Mouse (Mus musculus) cerebellum, adult 9-10 months (tissue): ENCODE measurements around the gene Foxf2.

Source experiments
- DNase-seq: peaks from one replicate; pipeline ENCODE4 v3.0.0; 2022

Gene Foxf2

DNA sequence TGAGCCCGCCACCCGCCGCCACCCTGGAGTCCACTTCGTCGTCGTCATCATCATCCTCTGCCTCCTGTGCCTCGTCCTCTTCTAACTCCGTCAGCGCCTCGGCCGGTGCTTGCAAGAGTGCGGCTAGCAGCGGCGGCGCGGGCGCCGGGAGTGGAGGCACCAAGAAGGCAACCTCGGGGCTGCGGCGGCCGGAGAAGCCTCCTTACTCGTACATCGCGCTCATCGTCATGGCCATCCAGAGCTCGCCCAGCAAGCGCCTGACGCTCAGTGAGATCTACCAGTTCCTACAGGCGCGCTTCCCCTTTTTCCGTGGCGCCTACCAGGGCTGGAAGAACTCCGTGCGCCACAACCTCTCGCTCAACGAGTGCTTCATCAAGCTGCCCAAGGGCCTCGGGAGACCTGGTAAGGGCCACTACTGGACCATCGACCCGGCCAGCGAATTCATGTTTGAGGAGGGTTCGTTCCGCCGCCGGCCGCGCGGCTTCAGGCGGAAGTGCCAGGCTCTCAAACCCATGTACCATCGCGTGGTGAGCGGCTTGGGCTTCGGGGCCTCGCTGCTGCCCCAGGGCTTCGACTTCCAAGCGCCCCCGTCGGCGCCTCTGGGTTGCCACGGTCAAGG is 676 bp downstream of the Foxf2 start:
- no peak for DNase-seq

DNA sequence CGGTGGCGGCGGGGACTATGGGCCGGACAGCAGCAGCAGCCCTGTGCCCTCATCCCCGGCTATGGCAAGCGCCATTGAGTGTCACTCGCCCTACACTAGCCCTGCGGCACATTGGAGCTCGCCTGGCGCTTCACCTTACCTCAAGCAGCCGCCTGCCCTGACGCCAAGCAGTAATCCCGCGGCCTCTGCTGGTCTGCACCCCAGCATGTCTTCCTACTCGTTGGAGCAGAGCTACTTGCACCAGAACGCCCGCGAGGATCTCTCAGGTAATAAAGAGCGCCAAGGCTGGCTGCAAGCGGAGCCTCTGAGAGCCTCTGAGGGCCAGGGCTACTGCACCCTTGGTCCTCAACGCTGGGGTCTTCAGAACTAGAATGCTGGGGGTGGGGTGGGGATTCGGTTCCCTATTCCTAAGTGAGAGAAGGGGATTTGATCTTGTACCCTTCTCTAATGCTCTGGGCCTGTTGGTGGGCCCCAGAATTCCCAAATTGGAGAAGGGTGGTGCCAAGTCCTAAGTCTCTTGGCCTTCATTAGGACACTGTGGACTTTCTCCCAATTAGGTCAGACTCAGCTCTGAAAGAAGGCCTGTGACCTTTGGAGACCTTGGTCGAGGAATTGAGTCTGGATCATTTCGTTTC is 1.5 kb downstream of the Foxf2 start:
- DNase-seq = no peak

DNA sequence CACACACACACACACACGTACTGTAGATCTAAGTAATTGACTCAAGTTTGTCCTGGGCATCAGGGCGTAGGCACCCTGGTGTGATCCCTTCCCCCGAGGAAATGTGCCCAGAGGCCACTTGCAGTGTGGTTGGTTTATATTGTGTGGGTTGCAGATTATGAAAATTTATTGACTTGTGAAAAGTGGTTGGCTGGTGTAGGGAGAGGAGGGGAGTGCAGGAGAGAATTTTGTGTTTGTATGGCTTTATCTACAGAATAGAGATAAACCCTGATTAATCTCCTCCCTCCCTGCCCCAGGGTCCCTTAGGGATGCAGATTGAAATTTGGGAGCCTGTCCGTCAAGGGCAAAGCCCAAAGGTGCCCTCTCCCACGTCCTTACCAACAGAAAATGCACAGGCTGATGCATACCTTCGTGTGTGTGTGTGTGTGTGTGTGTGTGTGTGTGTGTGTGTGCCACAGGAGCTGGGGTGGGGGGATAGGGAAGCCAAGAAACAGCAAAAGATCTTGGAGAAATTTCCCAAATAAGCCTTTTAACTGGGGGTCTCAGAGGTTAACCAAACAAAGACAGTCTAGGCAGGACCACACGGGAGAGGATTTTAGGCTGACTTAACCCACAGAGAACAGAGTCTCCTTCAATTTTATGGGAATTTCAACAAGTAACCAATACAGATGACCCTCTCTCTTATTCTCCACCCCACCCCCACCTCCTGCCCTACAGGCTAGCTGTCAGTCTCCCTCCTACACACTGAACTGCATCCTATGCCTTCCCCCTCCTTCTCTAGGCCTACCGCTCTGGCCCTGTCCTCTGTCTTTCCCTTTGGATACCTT is 2.5 kb downstream of the Foxf2 start:
- no peak for DNase-seq

DNA sequence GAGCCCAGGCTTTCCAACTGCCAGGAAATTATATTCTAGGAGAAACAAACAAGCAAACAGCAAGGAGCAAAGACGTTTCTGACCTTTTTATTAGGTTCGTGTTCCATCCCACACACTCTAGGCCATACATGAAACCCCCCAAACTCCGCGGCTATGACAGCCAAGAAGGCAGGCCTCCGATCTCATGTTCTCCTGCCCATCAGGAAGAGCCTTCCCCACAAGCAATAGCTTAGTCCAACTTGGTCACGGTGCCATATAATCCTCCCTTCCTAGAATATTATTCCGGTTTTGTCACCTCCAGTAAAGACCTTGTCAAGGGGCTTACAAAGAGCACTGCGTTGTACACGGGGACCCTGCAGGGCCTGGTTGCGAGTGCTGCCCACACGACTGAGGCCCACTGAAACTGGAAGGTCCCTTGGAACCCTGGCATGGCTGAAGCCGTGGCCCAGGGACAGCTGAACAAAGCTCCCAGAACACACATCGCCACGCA is 3.1 kb downstream of the Foxf2 start:
- no peak for DNase-seq

DNA sequence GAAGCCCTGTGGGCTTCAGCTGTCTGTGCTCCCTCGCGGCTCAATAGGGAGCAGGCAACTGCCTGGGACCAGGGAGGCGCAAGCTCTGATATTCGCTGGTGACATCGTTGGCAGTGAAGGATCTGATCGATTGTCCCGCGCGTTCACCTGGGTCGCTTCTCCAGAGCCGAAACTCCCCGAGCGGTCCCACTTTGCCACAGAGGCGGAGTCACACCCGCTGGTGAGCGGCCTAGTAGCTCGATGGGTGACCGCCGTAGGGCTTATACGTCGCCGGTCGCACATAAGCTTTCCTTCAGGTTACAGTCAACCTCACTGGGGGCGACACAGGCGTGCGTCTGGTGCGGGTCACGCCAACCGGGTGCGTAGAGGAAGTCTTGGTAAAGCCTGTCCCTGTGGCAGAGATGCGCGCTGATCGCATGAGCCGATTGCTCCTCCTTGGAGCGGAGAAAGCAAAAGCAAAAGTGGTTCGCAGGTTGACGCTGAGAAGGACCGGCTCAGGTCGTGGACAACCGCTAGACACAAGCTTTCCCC is 3.8 kb downstream of the Foxf2 start:
- no peak for DNase-seq

DNA sequence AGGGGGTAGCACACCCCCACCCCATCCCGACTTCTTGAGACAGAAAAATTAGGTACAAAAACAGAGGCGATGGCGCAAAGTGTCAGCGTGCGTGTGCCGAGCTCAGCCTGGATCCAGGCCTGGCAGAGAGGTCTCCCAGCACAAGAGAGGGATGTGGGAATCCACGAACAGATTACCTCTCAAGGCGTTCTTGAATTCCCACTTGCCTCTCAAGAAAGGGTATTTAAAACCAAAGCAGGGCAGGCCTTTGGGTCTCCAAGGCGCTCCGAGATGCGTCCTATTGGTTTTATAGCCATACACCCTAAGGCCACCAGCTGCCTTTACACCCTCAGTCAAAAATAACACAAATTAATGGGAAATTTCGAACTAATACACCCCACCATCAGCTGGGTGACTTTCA is 4.4 kb downstream of the Foxf2 start:
- no peak for DNase-seq

DNA sequence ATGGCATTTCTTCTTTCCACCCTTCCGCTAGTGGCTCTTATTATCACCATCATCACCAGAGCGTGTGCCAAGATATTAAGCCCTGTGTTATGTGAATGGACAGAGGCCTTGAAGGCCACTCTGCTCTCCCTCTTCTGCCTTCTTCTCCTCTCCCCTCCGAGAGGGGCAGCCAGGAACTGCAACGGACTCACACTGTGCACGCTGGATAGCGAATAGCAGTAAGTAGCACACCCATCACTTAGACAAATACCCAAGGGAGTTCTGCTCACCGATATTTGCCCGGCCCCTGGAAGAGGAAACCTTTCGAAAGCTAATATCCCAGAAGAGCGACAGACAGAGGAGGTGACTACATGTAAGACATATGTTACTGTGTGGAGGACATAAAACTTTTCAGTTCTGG is 4.9 kb downstream of the Foxf2 start:
- DNase-seq = no peak

DNA sequence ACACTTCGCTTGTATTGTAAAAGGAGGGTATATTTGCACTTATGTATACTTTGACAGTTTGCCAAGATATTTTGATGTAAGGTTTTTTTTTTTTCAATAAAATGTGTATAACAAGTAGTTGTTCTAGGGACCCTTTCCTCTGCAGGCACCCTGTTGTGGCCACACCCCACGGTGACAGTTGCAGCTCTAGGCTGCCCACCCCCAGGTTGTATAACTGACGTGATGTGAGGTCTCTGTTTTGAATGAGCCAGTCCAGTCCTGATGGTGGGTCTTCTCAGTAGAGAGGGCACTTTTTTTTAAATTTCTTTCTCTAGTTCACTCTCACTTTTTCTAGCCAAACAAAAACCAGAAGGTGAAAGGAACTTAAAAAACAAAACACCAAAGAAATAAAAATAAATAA is 5.7 kb downstream of the Foxf2 start:
- DNase-seq = no peak

DNA sequence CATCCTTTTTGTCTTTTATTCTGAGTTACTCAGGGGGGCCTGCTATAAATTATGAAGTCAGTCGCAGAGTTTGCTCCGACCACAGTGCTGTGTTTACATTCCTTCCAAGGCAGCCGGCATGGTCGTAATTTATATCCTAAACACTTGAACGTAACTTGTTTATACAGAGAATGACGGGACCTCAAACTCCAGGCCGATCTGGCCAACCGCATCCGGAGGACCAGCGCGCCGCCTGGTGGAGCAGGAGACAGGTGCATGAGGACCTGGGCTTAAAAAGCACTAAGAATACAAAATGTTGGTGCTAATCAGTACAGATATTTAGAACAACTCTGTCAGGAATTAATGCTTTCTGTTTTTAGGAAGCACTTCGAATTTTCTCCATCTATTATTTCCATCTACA is 6.8 kb downstream of the Foxf2 start:
- peak; percentile 14 for DNase-seq

DNA sequence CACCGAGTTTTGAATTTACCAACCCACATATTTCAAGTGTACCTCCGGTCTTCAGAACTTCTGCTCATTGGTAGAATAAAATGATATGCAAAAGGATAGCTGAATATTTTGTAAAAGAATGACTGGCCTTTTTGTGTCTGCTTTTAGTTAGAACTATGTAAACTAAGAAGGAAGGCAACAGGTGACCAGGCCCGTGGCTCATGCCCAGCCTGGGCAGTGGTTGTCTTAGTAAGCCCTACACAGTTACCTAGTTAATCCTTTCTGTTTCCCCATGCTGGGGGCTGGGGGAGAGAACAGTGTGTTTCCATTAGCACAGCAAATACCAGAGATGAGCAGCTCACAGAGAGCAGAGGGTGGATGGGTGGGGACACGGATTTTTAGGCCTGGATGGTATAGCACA is 7.6 kb downstream of the Foxf2 start:
- no peak for DNase-seq

DNA sequence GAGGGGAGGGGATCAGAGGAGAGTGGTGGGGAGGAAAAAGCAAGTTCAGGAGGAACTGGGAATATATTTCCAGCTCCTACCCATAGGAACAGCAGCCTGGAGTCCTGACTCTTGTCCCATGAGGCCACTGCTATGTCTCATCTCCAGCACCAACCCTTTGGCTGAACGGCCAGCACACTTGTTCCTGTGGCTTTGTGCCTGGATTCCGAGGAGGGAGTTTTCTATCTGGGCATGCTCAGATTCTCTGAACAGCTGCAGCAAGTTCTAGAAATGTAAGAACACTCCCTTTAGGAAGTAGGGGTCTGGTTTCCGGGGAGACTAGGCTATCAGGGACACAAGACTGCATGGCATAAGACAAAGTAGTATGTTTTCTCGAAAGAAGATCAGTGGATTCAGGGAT is 9.9 kb downstream of the Foxf2 start:
- DNase-seq = no peak

DNA sequence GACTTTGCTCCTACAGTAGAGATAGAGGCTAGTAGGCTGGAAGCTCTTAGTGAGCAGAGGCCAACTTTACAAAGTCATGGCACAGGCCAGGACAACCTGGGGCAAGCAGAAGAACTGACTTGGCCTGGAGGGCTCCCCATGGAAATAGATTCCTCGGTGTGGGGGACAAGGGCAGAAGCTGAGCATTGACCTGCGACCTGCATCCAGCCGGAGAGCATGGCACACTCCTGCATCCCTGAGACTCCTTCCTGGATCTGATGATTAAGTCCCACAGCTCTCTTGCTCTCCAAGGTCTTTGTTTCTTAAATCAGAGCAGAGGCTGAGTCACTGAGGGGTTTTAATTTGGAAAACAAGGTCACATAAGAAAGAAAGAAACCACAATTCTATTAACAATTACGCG is 15.9 kb downstream of the Foxf2 start:
- no peak for DNase-seq

DNA sequence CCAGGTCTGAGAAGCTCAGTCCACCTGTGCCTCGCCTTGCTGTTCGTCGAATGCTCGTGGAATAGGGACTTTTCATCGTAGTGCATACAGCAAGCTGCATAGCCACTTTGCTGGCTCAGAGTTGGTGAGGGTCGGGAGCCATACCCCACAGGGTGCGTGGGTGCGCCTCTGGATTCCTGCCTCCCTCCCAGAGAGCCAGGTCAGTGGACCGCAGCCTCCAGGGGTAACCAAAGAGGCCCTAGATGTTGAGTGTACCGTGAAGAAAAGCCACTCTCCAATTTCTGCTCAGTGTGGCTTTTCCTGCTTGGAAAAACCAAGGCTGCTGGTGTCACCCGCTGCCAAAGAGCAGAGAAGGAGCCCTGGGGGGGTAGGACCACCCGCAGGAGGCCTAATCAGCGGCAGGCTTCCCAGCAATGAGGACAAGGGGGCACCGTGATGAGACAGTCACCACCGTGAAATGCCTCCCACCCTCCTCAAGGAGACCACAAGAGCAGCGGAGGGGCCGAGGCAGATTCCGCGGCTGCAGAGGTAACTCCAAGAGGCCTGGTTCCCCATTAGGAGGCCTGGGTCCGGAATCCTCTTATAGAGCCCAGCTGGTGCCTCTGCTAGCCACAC is 26.6 kb downstream of the Foxf2 start:
- DNase-seq = no peak

DNA sequence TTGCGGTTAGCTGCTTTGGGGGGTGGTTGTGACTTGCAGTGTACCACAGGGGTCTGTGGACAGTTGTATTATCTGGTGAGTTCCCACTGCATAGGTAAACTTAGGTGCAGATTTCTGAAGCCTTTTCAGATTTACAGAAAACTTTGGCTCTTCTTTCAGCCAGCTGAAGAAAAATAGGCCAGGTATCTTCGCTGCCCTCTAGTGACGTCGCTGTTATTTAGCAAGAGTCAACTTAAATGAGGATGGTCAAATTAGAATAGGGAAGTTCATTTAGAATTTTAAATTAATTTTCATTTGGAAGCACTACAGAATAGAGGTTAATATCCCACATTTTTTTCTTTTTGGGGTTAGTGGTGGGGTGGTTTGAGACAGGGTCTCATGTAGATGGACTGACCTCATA is 30.6 kb downstream of the Foxf2 start:
- no peak for DNase-seq

DNA sequence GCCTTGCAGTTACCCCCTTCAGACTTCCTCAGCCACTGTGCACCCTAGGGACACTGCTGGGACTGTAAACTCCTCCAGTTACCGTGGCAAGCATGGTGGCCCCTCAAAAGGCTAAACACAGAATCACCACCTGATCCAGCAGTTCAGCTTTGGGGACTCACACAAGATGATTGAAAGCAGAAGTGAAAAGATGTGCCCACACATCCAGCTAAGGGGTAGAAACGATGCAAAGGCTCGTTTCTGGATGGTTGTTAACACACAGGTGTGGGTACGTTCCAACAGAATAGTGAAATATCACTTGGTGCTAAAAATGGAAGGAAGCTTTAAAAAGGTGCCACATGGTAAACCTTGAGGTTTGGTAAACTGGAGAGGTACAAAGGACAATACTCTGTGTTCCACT is 32.6 kb downstream of the Foxf2 start:
- DNase-seq = no peak

DNA sequence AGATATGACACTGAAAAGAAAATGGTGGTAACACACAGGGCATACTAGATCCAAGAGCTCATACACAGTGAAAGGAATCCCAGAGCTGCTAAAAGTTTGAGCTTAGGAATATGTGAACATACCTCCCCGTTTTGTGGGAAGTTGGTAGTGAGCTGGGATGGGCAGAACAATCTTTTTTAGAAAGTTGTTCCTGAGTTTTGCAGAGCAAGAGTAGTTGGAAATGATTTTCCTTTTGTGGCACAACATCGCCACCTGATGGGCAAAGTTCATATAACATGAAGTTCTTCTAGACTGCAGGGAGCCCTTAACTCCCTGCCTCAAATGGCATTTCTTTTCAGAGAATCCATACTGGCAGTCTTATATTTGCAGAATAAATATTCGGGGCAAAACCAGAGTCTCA is 33.3 kb downstream of the Foxf2 start:
- peak; percentile 24 for DNase-seq

DNA sequence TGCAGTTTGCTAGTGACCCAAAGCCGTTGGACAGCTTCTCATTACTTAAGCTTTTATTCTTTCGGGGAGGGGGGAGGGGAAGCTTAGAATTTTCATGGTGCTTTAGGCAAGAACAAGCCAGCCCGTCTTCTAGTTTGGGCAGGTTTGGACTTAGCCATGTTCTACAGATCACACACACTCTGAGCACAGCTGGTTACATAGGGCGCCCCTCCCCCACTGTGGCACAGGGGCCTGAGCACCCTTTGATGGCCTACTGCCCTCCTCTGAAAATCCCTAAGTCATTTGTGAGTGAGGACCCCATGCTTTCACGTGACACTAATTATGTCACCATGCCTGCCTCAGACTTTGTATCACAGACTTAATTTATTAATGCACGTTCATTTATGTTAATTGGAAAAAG is 35.6 kb downstream of the Foxf2 start:
- no peak for DNase-seq

DNA sequence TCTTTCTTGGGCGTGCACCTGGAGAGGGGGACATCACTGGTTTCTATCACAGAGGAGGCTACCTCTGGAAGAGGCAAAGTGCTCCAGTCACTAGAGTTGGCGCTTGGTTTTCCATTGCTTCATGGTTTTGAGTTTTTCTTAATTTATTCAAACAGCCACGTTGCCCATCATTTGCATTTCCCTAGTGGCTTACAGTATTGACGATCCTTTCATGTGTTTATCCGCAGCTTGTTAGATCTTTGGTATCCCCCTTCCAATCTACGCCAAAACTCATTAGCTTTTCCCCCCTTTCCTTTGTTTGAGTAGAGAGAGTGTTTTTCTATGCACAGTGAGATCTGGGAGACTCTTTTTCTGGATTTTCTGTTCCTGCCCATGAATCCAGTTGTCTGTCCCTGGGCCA is 39.8 kb downstream of the Foxf2 start:
- no peak for DNase-seq

DNA sequence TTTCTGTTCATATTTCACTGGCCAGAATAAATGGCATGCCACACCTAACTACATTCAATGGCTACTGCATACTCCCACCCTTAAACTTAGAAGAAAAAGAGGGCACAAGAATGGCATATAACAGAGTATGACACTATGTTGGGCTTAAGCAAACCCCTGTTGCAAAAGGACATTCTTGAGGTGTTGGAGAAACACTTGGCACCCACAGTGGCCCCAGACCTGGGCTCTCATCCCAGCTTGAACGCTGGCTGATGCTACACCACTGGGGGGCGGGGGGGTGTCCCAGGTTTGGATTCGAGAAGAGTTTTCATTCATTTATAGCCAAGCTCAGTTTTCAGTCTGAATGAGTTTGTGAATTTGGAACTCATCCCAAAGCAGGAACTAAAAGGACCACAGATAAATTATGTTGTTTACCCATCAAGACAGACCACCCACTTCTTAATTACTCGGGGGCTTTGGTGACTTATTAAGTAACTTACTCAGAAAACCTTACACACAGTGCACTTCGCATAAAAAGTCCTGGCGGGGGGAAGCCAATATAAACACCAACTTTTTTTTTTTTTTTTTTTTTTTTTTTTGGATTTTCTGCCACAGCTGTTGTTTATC is 42.4 kb downstream of the Foxf2 start:
- DNase-seq = no peak

DNA sequence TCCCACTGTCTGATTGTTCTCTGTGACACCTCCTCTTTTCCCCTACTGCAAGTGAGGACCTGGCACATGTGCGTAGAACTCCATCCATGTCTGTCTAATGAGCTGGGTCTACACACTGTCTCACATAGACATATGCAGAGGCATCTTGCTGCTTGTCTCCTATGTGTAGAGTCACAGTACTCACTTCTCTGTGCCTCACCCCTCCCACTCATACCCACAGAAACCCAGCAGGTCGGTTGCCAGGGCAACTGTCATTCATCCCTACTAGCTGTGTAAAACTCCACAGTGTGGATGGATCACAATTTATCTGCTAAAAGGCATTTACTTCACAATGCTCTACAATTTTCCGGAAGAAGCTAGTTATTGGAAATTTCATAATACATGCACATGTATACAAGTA is 46.5 kb downstream of the Foxf2 start:
- DNase-seq = no peak
